Mouse (Mus musculus) megakaryocyte progenitor cell, adult 5-6 weeks (primary cell): ENCODE measurements around the gene Sgsm2. TPM values are rescaled to one million over a fixed set of nuclear protein-coding genes. Genes with fewer than 3 reads are reported as not detected.

Experiments
- ATAC-seq: replicated peaks from 2 replicates; pipeline ENCODE4 v1.8.0; 2016; ENCODE audit warnings: mild to moderate bottlenecking, moderate TSS enrichment, inconsistent platforms; ENCODE audit not compliant: poor library complexity
- total RNA-seq, 2 experiments: library from RNA; stranded (forward) in 1 of 2; stranded (reverse) in 1 of 2; fragments of 157-497, 149-512 nt in 1 of 2; fragments of 200-1000 nt in 1 of 2; gene quantifications; 2 replicates each; pipeline versions ENCODE4 v1.2.3 to v1.2.4; 2015 to 2017

Sgsm2 gene
- 4.1 and 4.5 TPM in 2 replicates for total RNA-seq (2015)
- 3.7 and 6.9 TPM in 2 replicates for total RNA-seq (2017)

- ATAC-seq: peak; percentile 51
These were observed at the start of gene Sgsm2 for GRCm38 (mm10) chr11:74896901-74897677. Gene Sgsm2, minus strand, starts transcription at chr11:74897060.

DNA sequence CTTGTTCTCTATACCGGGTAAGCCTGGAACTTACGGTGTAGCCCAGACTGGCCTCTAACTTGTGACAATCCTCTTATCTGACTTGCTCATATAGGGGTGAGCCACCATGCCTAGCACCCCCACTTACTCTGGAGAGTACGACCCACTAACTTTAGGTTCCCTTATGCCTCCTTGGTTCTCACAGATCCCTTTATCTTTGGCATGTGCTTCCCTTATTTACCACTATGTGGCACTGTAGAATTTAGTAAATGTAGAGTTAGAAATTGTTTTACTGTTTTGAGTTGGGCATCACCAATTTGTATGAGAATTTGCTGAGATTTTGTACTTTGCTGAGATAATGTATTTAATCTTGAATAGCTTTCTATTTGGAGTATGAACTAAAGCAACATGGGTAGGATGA lies 49.5 kb upstream of the Sgsm2 start:
- ATAC-seq: peak; percentile 84

DNA sequence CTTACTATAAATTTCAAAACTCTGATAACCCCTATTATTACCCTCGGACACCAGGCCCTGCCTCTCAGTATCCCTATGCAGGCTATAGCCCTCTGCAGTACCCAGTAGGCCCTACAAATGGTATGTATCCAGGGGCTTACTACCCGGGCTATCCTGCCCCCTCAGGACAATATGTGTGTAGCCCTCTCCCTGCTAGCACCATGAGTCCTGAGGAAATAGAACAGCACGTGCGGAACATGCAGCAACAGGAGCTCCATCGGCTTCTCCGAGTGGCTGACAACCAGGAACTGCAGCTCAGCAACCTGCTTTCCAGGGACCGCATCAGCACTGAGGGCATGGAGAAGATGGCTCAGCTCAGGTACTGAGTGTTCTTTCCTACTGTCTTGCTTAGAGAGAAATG lies 33.5 kb upstream of the Sgsm2 start:
- ATAC-seq: no peak

- no peak for ATAC-seq
These were observed 32.3 kb upstream of the Sgsm2 start for GRCm38 (mm10) chr11:74929111-74929510.

DNA sequence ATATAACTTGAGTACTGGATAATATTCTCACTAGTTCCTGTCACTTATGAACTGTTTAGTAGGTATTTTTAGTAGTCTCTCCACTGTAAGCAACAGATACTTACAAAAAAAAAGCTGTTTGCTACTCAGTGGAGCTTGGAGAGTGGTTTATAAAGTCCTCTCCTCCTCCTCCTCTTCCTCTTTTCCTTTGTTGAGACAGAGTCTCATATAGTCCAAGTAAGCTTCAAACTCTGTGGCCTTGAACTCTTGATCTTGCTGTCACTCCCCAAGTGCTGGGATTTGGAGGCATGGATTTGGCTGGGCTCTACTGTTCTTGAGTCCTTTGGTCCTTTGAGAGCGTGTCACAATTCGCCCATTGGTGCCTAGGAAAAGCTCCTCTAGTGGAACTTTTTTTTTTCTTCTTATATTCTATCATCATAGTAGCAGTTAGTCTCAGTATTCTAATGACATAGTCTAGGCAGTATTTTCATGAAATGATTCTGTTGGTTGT lies 30.4 kb upstream of the Sgsm2 start:
- no peak for ATAC-seq

DNA sequence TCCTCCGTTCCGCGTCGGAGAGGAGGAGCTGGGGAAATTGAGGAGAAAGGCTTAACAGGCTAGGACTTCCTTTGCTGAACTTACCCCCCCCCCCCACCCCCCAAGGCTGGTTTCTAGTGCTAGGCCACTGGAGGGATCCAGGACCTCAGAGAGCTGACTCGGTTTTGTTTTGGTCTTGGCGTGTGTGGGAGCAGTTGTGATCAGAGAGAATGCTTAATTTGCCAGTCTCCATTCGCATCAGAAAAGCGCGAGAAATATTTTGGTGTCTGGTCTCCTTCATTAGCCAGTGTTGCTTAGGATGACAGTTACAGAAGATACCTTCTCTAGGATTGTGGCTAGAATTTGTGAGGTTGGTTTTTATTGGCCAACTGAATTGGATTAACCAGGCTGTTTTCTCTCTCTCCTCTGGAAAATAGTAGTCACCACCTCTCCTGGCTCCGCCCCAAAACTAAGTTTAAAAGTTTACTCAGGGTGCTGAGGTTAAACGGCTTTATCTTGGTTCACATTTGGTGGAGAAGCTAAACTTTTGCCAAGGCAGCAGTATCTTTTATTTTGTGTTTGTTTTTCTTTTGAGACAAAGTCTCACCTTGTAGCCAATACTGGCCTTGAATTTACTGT lies 29.6 kb upstream of the Sgsm2 start:
- ATAC-seq: peak; percentile 64

GRCm38 (mm10) chr11:74925577-74926387 lies 28.9 kb upstream of the Sgsm2 start, which contains the start of the genes Smg6 and Srr:
Gene Smg6, plus strand, starts transcription at chr11:74925823.
Gene Srr, minus strand, starts transcription at chr11:74925948.
- ATAC-seq: peak; percentile 83

GRCm38 (mm10) chr11:74924149-74924548 lies 27.3 kb upstream of the Sgsm2 start:
- ATAC-seq: no peak

DNA sequence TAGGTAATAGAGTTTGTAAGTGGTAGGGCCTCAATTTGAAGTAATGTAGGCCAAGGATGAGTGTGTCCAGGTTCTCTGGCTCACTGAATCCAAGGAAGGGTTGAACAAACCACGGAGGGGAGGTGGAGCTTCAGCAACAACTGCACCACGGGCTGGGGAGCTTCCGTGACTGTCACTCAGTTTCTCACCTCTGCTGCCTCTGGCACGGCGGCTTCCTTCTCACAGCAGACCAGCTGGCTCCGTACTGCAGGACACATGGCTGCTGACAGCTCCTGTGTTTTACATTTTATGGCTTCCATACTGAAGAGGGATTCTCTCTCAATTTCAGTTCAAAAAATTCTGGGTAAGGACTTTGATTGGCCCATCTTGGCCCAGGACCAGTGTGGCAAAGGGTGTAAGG lies 22.4 kb upstream of the Sgsm2 start:
- no peak for ATAC-seq

DNA sequence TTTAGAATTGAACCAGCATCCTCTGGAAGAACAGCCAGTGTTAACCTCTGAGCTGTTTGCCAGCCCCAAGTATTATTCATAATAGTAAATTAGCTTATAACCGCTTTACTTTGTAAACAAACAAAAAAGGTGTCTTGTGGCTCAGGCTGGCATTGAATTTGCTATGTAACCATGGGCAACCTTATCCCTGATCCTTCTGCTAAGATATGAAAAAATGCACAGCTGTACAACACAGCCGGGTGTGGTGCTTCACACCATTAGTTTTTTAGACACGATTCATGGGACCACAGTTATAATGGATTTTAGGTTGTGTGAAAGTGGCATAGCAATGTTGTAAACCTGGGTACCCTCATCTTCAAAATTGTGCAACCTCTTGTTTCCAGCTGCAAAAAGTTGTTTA lies 15.6 kb upstream of the Sgsm2 start:
- ATAC-seq: no peak

GRCm38 (mm10) chr11:74909978-74910377 lies 13.1 kb upstream of the Sgsm2 start:
- no peak for ATAC-seq

GRCm38 (mm10) chr11:74908618-74909399 lies 11.9 kb upstream of the Sgsm2 start:
- no peak for ATAC-seq

- ATAC-seq: no peak
These were observed 11.0 kb upstream of the Sgsm2 start for GRCm38 (mm10) chr11:74907850-74908249.

- no peak for ATAC-seq
These were observed 5.6 kb upstream of the Sgsm2 start for GRCm38 (mm10) chr11:74902416-74902815.

- no peak for ATAC-seq
These were observed 4.7 kb upstream of the Sgsm2 start for GRCm38 (mm10) chr11:74901555-74901954.

DNA sequence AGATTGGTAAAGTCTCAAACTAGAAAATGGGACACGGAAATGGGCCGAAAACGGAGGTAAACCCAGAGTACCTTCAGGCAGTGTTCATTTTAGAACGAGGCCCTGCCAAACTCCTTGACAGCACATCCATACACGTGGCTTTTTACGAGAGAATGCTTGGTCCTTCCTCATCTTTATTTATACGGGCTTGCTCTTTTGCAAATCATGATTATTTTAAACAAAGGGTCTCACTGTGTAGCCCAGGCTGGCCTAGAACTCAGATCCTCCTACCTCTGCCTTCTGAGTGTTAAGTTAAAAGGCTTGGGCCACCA lies 1.6 kb upstream of the Sgsm2 start:
- no peak for ATAC-seq

- ATAC-seq: peak; percentile 84
These were observed 1.0 kb upstream of the Sgsm2 start, which contains the start of gene Tsr1 for GRCm38 (mm10) chr11:74897678-74898516. Gene Tsr1, plus strand, starts transcription at chr11:74898071.

DNA sequence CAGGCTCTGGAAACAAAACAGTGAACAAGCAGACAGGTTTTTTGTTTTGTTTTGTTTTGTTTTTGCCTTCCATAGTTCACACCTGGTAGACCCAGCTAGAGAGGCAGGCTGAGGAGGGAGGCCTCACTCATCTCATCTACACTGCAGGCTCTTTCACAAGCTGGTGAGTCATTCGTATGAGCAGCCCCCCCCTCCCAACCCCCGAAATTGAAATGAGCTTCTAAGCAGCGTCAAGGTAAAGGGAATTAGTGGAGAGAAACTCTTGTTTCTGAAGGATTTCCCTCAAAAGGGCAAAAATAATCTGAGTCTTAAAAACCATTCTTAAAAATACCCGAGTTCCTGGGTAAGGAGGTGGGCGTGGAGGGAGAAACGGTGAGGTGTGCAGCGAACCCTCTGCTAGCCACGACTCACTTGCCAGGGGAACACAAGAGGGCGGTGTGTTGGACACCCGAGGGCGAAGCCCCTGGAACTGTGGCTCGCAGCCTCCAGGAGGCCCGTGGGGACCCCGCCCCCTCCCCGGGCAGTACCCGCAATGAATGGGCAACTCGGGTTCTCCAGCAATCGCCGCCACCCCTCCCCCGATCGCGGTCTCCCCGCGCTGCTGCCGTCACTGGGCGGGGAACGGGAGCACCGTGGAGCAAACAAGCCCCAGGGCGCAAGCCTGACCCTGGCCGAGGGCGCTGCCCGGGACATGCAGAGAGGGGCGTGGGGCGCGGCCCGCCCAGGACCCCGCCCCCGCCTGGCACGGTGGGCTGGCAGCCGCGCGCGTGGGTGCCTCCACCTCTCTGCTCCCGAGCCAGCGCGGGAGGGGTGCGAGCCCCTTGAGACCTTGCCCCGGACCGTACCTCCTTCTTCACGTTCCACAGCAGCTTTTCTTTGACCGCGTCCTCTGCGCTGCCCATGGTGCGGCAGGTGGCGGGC lies 620 bp downstream of the Sgsm2 start:
- ATAC-seq: peak; percentile 64

DNA sequence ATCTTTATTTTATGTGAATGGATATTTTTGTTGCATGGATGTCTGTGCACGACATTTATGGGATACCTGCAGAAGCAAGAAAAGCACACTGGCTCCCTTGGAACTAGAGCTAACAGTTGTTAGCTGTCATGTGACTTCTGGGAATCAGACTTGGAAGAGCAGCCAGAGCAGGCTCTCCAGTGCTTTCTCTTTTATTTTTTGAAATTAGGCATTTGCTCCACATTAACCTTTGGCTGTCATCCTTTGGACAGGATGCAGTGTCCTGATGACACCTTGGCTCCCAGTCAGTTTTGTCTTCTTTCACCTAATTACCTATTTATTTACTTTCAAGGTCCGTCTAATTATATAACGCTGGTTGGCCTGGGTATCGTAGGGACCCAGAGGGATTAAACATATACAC lies 2.2 kb downstream of the Sgsm2 start:
- no peak for ATAC-seq
